Mouse (Mus musculus): ENCODE results near the gene Hspg2. TPM values are rescaled to one million over a fixed set of nuclear protein-coding genes. Genes with fewer than 3 reads are reported as not detected.

The Hspg2 gene
- polyA plus RNA-seq, 1 experiment from 2014 or later = 12.4 TPM

DNA sequence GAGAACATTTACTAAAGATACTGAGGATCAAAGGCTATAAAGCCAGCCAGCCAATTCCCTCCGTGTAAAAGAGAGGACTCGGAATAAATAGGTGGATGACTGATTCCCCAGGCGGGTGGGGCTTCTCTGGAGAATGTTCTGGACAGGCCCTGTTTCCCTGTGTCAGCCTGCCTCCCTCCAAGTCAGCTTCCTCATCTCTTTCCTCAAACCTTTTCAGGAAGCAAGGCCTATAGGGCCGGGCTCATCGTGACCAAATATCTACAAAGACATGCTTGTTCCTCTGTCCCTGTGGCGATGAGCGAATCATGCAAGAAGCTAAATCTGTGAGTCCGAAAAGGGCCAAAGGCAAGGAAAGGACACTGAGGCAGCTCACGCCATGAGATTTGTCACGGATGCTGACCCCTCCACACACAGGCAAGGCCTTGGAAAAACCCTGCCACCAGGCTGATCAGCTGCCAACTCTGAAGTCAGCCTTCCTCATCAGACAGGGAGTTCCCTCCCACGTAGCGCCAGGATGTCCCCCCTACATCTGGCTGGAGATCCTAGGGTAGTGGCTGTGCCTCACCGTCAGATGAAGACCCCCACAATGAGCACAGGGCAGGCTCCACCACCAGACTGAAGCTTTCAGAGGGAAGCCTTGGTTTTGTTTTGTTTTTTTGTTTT is 3.3 kb upstream of the Hspg2 start:
- Histone ChIP-seq H3K4me3 (no peak overlapping the region), H3K27ac (no peak overlapping the region), H3K36me3 (no peaks in the 10 kb centered on the region), H3K4me2 (replicated peaks) (no peak overlapping the region), H3K9ac (no peak overlapping the region), H3K27me3 (replicated peaks) (no peaks in the 10 kb centered on the region), H3K9me3 (no peaks in the 10 kb centered on the region), H3K4me1 (peaks cover 21% of the 10 kb centered on the region)
- ATAC-seq (ENCODE audit: low FRiP score, low read depth) = no peak
- WGBS = 73% methylated on average over 13 of the region's 13 CpGs

DNA sequence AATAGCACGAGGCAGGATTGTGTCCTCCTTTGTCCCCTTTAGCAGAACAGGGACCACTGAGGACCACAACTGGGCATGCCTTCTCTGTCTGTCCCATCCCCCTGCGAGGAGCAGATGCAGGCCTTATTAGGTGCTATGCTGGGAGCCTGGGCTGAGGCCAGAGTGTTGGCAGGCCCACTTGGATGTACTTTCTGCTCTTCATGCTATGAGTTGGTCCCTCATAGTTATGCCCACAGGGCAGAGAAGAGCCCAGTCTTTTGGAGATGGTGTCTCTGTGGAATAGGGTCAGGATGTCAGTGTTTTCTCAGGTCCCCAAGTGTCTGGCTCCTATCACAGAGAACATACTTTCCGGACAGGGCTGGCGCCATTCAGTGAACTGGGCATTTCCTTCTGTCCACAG is 1.6 kb upstream of the Hspg2 start:
- no peaks in the 10 kb centered on the region for H3K27me3 ChIP-seq (replicated peaks)
- no peaks in the 10 kb centered on the region for H3K36me3 ChIP-seq
- no peak overlapping the region for H3K9ac ChIP-seq
- no peaks in the 10 kb centered on the region for H3K9me3 ChIP-seq
- H3K4me2 ChIP-seq (replicated peaks) = no peak overlapping the region
- no peak overlapping the region for H3K4me3 ChIP-seq
- 80% methylated on average over 4 of the region's 4 CpGs for WGBS
- no peak for ATAC-seq (ENCODE audit: low FRiP score, low read depth)
- peaks cover 30% of the 10 kb centered on the region for H3K4me1 ChIP-seq
- H3K27ac ChIP-seq = no peak overlapping the region

DNA sequence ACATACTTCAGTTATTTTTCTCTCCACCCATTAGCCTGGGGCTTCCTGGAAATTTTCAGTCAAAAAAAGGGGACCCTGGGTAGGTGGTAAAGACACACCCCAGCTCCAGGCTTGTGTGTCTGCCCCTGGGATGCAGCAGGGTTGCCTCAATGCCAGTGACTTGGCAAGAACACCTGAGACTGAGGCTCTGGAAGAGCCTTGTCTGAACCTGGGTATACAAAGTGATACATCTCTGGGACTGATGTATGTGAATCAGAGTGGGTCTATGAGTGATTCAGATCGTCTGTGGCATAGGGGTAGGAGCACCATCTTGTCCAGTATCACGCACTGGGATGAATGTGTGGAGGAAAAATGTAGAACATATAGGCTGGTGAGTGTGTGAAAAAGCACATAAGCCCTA is 1.0 kb upstream of the Hspg2 start:
- Histone ChIP-seq H3K36me3 (no peaks in the 10 kb centered on the region), H3K27me3 (replicated peaks) (no peaks in the 10 kb centered on the region), H3K9me3 (no peaks in the 10 kb centered on the region), H3K4me3 (no peak overlapping the region), H3K27ac (no peak overlapping the region), H3K4me2 (replicated peaks) (no peak overlapping the region; the same call in 1 of the 2 replicates), H3K9ac (no peak overlapping the region), H3K4me1 (peaks cover 30% of the 10 kb centered on the region)
- 84% methylated on average over 2 of the region's 2 CpGs for whole genome bisulfite sequencing
- ATAC-seq (ENCODE audit: low FRiP score, low read depth) = no peak

DNA sequence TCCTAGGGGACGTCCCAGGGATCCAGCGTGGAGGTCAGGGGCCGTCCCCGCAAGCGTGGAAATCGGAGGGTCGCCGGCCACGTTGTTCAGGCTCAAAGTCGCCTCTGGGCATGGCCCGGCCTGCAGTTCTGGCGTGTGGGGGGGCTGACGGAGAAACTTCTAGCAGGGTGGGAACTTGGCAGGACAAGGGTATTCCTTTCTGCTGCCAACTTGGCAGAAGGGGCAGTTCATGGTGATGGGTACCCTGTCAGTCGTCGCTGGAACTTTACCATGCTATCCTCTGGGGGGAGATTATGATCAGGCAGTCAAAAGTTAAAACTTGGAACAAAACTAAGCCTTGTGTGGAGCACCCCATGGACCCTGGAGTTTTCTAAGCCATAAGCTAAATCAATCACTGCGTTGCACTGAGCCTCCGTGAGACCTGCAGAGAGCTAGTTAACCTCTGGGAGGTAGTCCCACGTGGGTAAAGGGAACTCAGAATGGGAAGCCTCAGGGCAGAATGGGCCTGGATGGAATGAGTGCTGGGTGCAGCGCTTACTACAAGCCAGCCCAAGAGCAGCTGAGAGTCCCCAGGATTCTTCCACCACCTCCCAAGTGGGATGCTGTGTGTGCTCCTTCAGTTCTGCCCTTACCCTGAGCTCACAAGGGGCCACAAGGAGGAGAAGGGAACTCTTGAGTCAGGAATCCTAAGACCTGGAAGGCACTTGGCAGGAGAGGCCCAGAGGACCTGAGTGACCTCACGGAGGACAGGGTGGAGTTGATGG is 694 bp downstream of the Hspg2 start:
- Histone ChIP-seq H3K4me3 (peak overlapping the region; percentile 61), H3K4me2 (replicated peaks) (peak overlapping the region; percentile 96), H3K27ac (no peak overlapping the region), H3K9me3 (no peaks in the 10 kb centered on the region), H3K4me1 (peaks cover 30% of the 10 kb centered on the region), H3K9ac (peak overlapping the region; percentile 69), H3K36me3 (no peaks in the 10 kb centered on the region), H3K27me3 (replicated peaks) (no peaks in the 10 kb centered on the region)
- peak; percentile 24; the same call in 1 of the 2 replicates for ATAC-seq (ENCODE audit: low FRiP score, low read depth)
- 4% methylated on average over 20 of the region's 20 CpGs for WGBS

DNA sequence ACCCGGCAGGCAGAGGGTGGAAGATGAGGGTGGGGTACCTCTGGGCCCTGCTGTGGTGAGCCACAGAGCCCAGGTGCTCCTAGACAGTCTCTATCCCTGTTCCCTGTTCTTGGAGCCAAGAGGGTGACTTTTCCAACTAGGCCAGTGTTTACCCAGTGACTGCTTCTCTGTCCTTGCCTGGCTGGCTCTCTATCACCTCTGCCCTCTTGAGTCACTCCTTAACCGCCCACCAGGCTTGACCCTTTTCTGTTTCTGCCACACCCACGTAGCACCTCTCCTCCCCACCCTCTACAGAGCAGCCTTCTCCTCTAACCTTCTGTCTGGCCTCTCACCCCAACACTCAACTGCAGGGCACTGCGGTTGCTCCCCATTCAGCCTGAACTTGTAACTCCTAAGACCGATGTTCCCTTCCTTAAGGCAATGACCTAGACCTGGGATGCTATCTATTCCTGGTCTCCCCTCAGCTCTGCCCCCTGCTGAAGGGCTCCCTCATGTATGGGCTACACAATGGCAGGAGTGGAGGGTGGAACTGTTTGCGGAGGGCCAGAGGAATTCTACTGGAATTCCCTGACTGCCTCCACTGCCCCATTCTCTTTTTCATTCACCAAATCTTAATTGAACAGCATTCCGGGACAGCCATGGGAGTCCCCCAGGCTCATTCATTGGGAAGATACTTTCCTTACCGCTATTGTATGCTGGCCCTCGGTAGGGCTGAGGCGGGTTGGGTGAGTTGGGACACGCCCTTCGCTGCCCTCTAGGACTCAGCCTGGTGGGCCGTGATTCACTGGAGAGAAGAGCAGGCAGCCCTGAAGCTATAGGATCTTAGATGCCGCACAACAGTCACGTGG is 1.5 kb downstream of the Hspg2 start:
- H3K36me3 ChIP-seq = no peaks in the 10 kb centered on the region
- no peaks in the 10 kb centered on the region for H3K9me3 ChIP-seq
- no peak overlapping the region for H3K27ac ChIP-seq
- no peak overlapping the region; the same call in 1 of the 2 replicates for H3K9ac ChIP-seq
- 37% methylated on average over 15 of the region's 15 CpGs for WGBS
- H3K27me3 ChIP-seq (replicated peaks) = no peaks in the 10 kb centered on the region
- peak overlapping the region; percentile 61 for H3K4me3 ChIP-seq
- H3K4me2 ChIP-seq (replicated peaks) = peak overlapping the region; percentile 96
- ATAC-seq (ENCODE audit: low FRiP score, low read depth) = 0 out of 2 replicates have a peak, but pooled peaks have one; percentile 21
- H3K4me1 ChIP-seq = peaks cover 30% of the 10 kb centered on the region

DNA sequence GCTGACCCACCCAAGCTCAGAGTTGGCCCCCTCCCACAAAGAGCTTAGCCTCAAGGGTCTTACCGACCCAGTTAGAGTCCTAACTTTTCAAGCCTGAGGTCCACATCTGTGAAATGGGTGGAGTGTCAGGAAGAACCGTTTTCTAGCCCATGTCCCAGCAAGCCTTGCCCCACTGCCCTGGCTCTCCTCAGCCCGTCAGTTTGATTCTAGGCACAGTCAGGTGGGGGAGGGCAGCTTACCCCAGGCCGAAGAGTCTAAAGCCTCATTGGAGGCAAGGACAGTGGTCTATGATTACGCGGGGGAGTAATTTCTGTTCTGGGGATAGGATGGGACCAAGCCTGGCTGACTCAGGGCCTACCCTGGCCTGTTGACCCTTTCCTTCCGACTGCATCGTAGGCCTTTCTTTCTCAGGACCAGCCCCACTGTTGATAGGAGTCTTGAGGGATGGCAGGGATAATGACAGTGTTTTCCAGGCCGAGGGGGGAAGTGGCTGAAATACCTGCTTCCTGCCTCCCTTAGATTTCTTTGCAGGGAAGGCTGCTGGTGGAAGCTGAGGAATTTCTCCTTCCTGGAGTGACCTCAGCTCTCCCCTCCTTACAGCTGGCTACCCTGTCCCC is 2.2 kb downstream of the Hspg2 start:
- peaks cover 30% of the 10 kb centered on the region for H3K4me1 ChIP-seq
- WGBS = 73% methylated on average over 9 of the region's 9 CpGs
- H3K36me3 ChIP-seq = no peaks in the 10 kb centered on the region
- no peak for ATAC-seq (ENCODE audit: low FRiP score, low read depth)
- H3K9ac ChIP-seq = no peak overlapping the region
- no peaks in the 10 kb centered on the region for H3K9me3 ChIP-seq
- H3K27ac ChIP-seq = no peak overlapping the region
- H3K4me3 ChIP-seq = no peak overlapping the region
- peak overlapping the region; percentile 96 for H3K4me2 ChIP-seq (replicated peaks)
- H3K27me3 ChIP-seq (replicated peaks) = no peaks in the 10 kb centered on the region

DNA sequence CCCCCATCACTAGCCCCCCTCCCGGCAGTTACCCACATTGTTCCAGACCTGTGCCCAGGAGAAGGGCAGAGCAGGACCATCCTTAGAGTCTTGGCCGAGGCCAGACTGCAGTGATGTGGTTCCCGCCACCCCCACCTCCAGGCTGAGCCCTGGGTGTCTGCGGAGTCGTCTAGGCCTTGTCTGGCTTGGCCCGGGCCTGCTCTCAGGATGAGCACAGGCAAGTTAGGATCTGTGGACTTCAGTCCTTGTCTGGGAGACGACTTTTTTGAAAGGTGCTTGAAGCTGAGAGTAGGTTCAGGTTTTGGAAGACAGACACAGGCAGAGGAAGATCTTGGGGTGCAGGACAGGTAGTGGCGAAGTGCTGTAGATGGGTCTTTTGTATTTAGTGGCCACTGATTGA is 2.8 kb downstream of the Hspg2 start:
- H3K9me3 ChIP-seq = no peaks in the 10 kb centered on the region
- H3K4me3 ChIP-seq = no peak overlapping the region
- no peak overlapping the region for H3K9ac ChIP-seq
- H3K36me3 ChIP-seq = no peaks in the 10 kb centered on the region
- ATAC-seq (ENCODE audit: low FRiP score, low read depth) = no peak
- H3K4me1 ChIP-seq = peaks cover 33% of the 10 kb centered on the region
- peak overlapping the region; percentile 96; the same call in 1 of the 2 replicates for H3K4me2 ChIP-seq (replicated peaks)
- 0 out of 2 replicates have a peak, but pooled peaks cover 2% of the 10 kb centered on the region for H3K27me3 ChIP-seq (replicated peaks)
- no peak overlapping the region for H3K27ac ChIP-seq
- 66% methylated on average over 8 of the region's 8 CpGs for WGBS

DNA sequence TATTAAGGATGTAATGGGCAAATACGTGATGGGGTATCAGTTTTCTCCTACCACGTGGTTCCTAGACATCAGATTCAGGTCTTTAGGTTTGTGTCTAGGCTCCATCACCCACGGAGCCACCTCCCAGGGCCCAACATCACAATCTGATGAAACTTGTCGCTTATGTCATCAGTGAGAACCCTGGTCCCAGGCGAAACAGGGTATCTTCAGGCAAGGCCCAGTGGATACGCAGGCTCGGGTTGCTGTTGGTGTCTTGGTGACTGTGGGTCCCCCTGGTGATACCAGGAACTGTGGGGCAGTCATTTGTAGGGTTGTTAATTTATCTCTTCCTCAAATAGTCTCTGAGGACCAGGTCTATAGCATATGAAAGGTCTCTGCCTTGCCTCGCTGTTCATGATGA is 4.7 kb downstream of the Hspg2 start:
- Histone ChIP-seq H3K27ac (no peak overlapping the region), H3K36me3 (no peaks in the 10 kb centered on the region), H3K4me1 (peaks cover 40% of the 10 kb centered on the region), H3K27me3 (replicated peaks) (0 out of 2 replicates have a peak, but pooled peaks cover 3% of the 10 kb centered on the region), H3K4me2 (replicated peaks) (peak overlapping the region; percentile 3; the same call in 1 of the 2 replicates), H3K9ac (no peak overlapping the region), H3K4me3 (no peak overlapping the region), H3K9me3 (no peaks in the 10 kb centered on the region)
- WGBS = 87% methylated on average over 8 of the region's 8 CpGs
- no peak for ATAC-seq (ENCODE audit: low FRiP score, low read depth)

DNA sequence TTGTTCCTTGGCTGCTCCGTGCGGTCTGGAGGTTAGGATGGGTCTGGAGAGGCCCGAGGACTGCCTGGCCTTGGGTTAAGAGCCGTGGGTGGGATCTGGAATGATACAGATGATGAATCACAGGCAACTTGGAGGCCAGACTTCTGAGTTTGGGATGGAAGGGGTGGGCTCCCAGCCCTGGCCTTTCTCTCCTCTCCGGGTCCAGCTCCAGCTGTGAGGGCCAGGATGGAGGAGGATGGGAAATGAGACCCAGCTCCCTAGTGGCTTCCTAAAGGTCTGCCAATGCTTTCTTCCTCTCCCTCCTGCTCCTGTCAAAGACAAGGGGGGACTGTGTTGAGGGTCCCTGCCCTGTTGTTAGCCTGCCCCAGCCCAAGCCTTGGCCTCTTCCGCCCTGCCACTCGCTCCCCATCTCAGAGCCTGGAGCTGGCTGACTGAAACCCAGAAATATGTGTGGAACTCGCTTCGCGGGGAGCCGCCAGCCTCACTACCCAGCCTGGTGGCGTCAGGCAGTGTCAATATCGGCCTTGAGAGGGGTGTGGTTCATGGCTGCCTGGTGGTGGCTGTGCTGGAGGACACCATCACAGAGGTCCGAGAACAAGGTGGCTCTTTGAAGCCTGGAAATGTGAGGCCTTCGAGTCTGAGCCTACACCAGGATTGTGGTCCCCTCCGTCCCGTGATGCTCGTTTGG is 5.3 kb downstream of the Hspg2 start:
- WGBS = 76% methylated on average over 18 of the region's 18 CpGs
- peak overlapping the region; percentile 3; the same call in 1 of the 2 replicates for H3K4me2 ChIP-seq (replicated peaks)
- no peak overlapping the region for H3K9ac ChIP-seq
- peaks cover 38% of the 10 kb centered on the region for H3K4me1 ChIP-seq
- no peak for ATAC-seq (ENCODE audit: low FRiP score, low read depth)
- no peak overlapping the region for H3K27ac ChIP-seq
- H3K27me3 ChIP-seq (replicated peaks) = 0 out of 2 replicates have a peak, but pooled peaks cover 3% of the 10 kb centered on the region
- no peaks in the 10 kb centered on the region for H3K36me3 ChIP-seq
- no peaks in the 10 kb centered on the region for H3K9me3 ChIP-seq
- no peak overlapping the region for H3K4me3 ChIP-seq

DNA sequence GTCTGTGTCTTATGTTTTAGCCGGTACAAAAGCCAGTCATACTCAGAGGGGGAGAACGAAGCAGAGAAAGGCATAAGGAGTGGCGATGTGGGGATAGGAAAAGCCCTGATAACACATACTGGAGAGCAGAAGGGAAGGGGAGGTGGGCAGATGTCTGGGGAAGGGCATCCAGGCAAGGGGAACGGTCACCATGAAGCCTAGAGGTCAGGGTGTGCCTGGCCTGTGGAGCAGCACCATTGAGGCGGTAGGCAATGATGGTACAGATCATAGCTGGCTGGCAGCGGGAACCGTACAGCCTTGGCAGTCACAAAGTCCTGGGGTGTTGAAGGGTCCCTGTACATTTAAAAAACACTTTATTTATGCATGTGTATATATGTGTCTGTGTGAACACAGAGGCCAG is 6.1 kb downstream of the Hspg2 start:
- Histone ChIP-seq H3K4me3 (no peak overlapping the region), H3K9ac (no peak overlapping the region), H3K9me3 (no peaks in the 10 kb centered on the region), H3K4me2 (replicated peaks) (no peak overlapping the region), H3K27me3 (replicated peaks) (0 out of 2 replicates have a peak, but pooled peaks cover 6% of the 10 kb centered on the region), H3K27ac (no peak overlapping the region), H3K36me3 (no peaks in the 10 kb centered on the region), H3K4me1 (peaks cover 35% of the 10 kb centered on the region)
- ATAC-seq (ENCODE audit: low FRiP score, low read depth) = no peak
- WGBS = 96% methylated on average over 7 of the region's 7 CpGs

DNA sequence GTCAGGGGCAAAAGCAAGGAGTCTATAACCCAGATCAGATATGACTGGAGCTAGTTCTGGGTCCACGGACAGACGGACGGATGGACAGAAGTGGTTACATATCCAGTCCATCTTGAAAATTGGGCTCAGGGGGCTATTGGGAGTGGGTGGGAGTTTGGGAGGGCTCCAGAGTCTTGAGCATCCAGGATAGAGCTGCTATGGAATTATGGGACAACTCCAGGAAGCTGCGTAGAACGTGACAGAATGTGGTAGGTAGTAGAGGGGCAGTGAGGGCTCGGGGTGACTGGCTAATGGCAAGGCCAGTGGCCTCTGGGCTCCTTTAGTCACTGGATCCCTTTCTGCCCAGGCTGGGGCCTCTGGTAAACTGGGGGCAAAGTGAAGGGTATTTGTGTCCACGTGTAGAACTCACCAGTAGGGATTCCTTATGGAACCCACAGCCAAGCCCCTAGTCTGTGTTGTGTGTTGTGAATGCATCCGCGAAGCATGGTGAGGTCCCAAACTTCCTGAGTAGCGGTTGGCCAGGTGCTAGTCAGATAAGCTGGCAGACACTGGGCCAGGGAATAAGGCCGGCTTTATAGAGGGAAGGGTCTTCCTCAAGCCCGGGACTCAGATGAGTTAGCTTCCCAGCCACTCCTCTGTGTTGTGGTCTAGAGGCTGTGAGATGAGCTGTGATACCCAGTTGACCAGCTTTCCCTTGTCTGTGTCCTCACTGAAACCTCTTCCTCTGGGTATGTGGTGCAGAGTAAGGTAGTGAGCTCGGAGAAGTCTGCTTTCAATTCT is 6.9 kb downstream of the Hspg2 start:
- H3K27me3 ChIP-seq (replicated peaks) = 0 out of 2 replicates have a peak, but pooled peaks cover 6% of the 10 kb centered on the region
- peaks cover 35% of the 10 kb centered on the region for H3K4me1 ChIP-seq
- no peak overlapping the region for H3K4me2 ChIP-seq (replicated peaks)
- no peak overlapping the region for H3K27ac ChIP-seq
- no peak for ATAC-seq (ENCODE audit: low FRiP score, low read depth)
- WGBS = 81% methylated on average over 13 of the region's 13 CpGs
- no peak overlapping the region for H3K4me3 ChIP-seq
- no peaks in the 10 kb centered on the region for H3K9me3 ChIP-seq
- no peaks in the 10 kb centered on the region for H3K36me3 ChIP-seq
- H3K9ac ChIP-seq = no peak overlapping the region

Measured in neural tube, embryonic 12.5 days (tissue).